Mouse (Mus musculus) thymus, adult 2 months (tissue): ENCODE results near the gene Catip.

Source experiments
- CTCF ChIP-seq: fragments of 200-500 bp; IDR thresholded peaks from 2 replicates; pipeline ENCODE4 v1.5.1; 2012; ENCODE audit warnings: mild to moderate bottlenecking, control low read depth, low read length, moderate library complexity, borderline replicate concordance; ENCODE audit not compliant: control insufficient read depth, poor library complexity, insufficient read depth; ENCODE audit errors: extremely low read depth
- POLR2A ChIP-seq: fragments of 200-500 bp; IDR thresholded peaks from 2 replicates; pipeline ENCODE4 v1.6.1; 2012; ENCODE audit warnings: mild to moderate bottlenecking, low read length, control low read depth, moderate library complexity; ENCODE audit not compliant: control insufficient read depth, poor library complexity, insufficient read depth; ENCODE audit errors: extremely low read depth

DNA sequence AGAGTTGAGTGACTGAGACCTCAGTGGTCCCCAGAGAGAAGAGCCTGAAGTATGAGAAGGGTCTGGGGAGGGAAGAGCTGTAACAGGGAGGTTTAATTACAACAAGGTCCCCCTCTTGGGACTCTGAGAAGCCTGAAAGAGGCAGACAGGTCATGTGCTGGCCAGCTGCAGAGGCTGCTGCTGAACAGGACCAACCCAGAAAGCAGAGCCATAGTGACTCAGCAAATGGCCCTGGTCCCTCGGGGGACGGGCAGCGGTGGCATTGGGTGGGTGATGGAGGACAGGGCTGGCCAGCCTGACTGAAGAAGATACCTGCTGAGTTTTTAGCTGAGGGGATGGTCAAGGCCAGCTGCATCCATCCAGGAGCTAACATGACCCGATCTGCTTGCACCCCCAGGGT is 14.5 kb downstream of the Catip start:
- TF ChIP-seq POLR2A (no peak), CTCF (no peak)
